Mouse (Mus musculus) midbrain, embryonic 13.5 days (tissue): ENCODE measurements around the gene Amotl2. TPM values are rescaled to one million over a fixed set of nuclear protein-coding genes. Genes with fewer than 3 reads are reported as not detected.

Source experiments
- ATAC-seq: fragments of 200-750 bp; cut with Nextera tagmentation; 2 replicates; pipeline ENCODE4 v1.8.0; 2017; ENCODE audit warnings: mild to moderate bottlenecking, moderate TSS enrichment, moderate library complexity
- H3K27ac ChIP-seq: fragments of 300-500 bp; sonication (generic); 2 replicates; pipeline ENCODE4 v1.5.1; 2015; ENCODE audit warnings: inconsistent platforms, mild to moderate bottlenecking, moderate library complexity
- H3K27me3 ChIP-seq: fragments of 300-500 bp; sonication (generic); 2 replicates; pipeline ENCODE4 v1.6.1; 2015; ENCODE audit warnings: mild to moderate bottlenecking, inconsistent platforms
- H3K36me3 ChIP-seq: fragments of 300-500 bp; sonication (generic); 2 replicates; pipeline ENCODE4 v1.6.1; 2015; ENCODE audit warnings: mild to moderate bottlenecking, inconsistent platforms
- H3K4me1 ChIP-seq: fragments of 300-500 bp; sonication (generic); replicated peaks from 2 replicates; pipeline ENCODE4 v1.6.1; 2015; ENCODE audit warnings: inconsistent platforms
- H3K4me2 ChIP-seq: fragments of 300-500 bp; sonication (generic); replicated peaks from 2 replicates; pipeline ENCODE4 v1.6.1; 2015; ENCODE audit warnings: moderate library complexity, mild to moderate bottlenecking, inconsistent platforms
- H3K4me3 ChIP-seq: fragments of 300-500 bp; sonication (generic); replicated peaks from 2 replicates; pipeline ENCODE4 v1.5.1; 2015; ENCODE audit warnings: mild to moderate bottlenecking, inconsistent platforms
- H3K9ac ChIP-seq: fragments of 300-500 bp; sonication (generic); replicated peaks from 2 replicates; pipeline ENCODE4 v1.6.1; 2015; ENCODE audit warnings: mild to moderate bottlenecking, inconsistent platforms
- H3K9me3 ChIP-seq: fragments of 300-500 bp; sonication (generic); 2 replicates; pipeline ENCODE4 v1.6.1; 2016; ENCODE audit warnings: mild to moderate bottlenecking, inconsistent platforms
- WGBS: fragments of 180-500 bp; shearing (Covaris S2); methylation state at CpG from one replicate; pipeline ENCODE4 v1.1.7; 2015; 5-methylcytosine and 5-hydroxymethylcytosine counted together
- polyA plus RNA-seq: library from polyadenylated mRNA; unstranded; fragments of >200 nt; fragmentation: Nextera tagmentation; extraction: Ambion mirVana; gene quantifications from 2 replicates; pipeline ENCODE4 v1.2.1, GENCODE M21; 2015

Gene Amotl2
- polyA plus RNA-seq, 1 experiment from 2014 or later: 80.6 TPM

- Histone ChIP-seq H3K27ac (no peak overlapping the region), H3K9me3 (peaks cover 9% of the 10 kb centered on the region), H3K4me2 (no peak overlapping the region), H3K4me1 (no peaks in the 10 kb centered on the region), H3K4me3 (no peak overlapping the region), H3K27me3 (no peaks in the 10 kb centered on the region), H3K9ac (no peak overlapping the region), H3K36me3 (no peaks in the 10 kb centered on the region; the same call in 1 of the 2 replicates)
- no peak for ATAC-seq
- 91% methylated on average over 6 of the region's 6 CpGs for WGBS
Measured at GRCm38 (mm10) chr9:102701042-102701441, 15.4 kb upstream of the Amotl2 start.

- no peak for ATAC-seq
- H3K4me3 ChIP-seq: no peak overlapping the region
- H3K9ac ChIP-seq: no peak overlapping the region
- WGBS: 80% methylated on average over 15 of the region's 15 CpGs
- no peaks in the 10 kb centered on the region for H3K36me3 ChIP-seq
- no peak overlapping the region for H3K27ac ChIP-seq
- peaks cover 9% of the 10 kb centered on the region for H3K4me1 ChIP-seq
- no peak overlapping the region for H3K4me2 ChIP-seq
- H3K9me3 ChIP-seq: no peaks in the 10 kb centered on the region
- H3K27me3 ChIP-seq: peaks cover 3% of the 10 kb centered on the region; the same call in 1 of the 2 replicates
Measured at GRCm38 (mm10) chr9:102709504-102710135, 6.9 kb upstream of the Amotl2 start.

- WGBS: 70% methylated on average over 5 of the region's 5 CpGs
- Histone ChIP-seq H3K36me3 (no peaks in the 10 kb centered on the region), H3K27me3 (peaks cover 3% of the 10 kb centered on the region; the same call in 1 of the 2 replicates), H3K4me2 (no peak overlapping the region), H3K9ac (no peak overlapping the region), H3K4me3 (no peak overlapping the region), H3K27ac (no peak overlapping the region), H3K9me3 (no peaks in the 10 kb centered on the region), H3K4me1 (peaks cover 18% of the 10 kb centered on the region)
- ATAC-seq: no peak
Measured at GRCm38 (mm10) chr9:102710520-102710919, 6.0 kb upstream of the Amotl2 start.

DNA sequence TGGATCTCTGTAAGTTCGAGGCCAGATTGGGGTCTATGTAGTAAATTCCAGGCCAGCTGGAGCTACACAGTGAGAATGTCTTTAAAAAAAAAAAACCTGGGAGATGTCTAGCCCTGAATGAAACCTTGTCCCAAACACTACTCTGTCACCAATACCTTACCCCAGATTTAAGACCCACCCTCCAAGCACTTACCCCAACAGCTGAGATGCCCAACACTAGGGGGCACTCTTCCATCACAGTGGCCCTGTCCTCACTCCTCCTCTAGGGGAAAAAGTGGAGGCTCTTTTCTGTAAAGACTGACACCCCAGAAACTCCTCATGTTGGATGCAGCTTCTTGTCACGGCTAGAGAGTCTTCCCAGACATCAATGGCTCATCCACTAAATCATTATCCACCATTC, 2.7 kb upstream of the Amotl2 start:
- peaks cover 3% of the 10 kb centered on the region; the same call in 1 of the 2 replicates for H3K27me3 ChIP-seq
- no peaks in the 10 kb centered on the region for H3K36me3 ChIP-seq
- no peak for ATAC-seq
- H3K4me2 ChIP-seq: no peak overlapping the region
- no peak overlapping the region for H3K27ac ChIP-seq
- no peaks in the 10 kb centered on the region for H3K9me3 ChIP-seq
- H3K4me1 ChIP-seq: peaks cover 31% of the 10 kb centered on the region
- H3K9ac ChIP-seq: no peak overlapping the region
- no peak overlapping the region for H3K4me3 ChIP-seq
- WGBS: 68% methylated on average over 2 of the region's 2 CpGs

- Histone ChIP-seq H3K36me3 (peaks cover 1% of the 10 kb centered on the region), H3K4me3 (no peak overlapping the region), H3K27me3 (peaks cover under 1% of the 10 kb centered on the region; the same call in 1 of the 2 replicates), H3K9ac (no peak overlapping the region), H3K4me2 (no peak overlapping the region), H3K4me1 (peaks cover 32% of the 10 kb centered on the region), H3K9me3 (no peaks in the 10 kb centered on the region), H3K27ac (no peak overlapping the region)
- no peak for ATAC-seq
- WGBS: 11% methylated on average over 7 of the region's 7 CpGs
Measured at GRCm38 (mm10) chr9:102714893-102715505, 1.5 kb upstream of the Amotl2 start.

- WGBS: 53% methylated on average over 2 of the region's 2 CpGs
Measured at GRCm38 (mm10) chr9:102715506-102715900, 969 bp upstream of the Amotl2 start.

GRCm38 (mm10) chr9:102717164-102717885, 853 bp downstream of the Amotl2 start:
- Histone ChIP-seq H3K4me2 (peak overlapping the region; percentile 97), H3K9me3 (no peaks in the 10 kb centered on the region), H3K27ac (peak overlapping the region; percentile 98), H3K9ac (peak overlapping the region; percentile 100), H3K36me3 (peaks cover 24% of the 10 kb centered on the region), H3K4me3 (peak overlapping the region; percentile 93), H3K27me3 (no peaks in the 10 kb centered on the region), H3K4me1 (peaks cover 54% of the 10 kb centered on the region)
- under 1% methylated on average over 50 of the region's 50 CpGs for WGBS
- ATAC-seq: peak; percentile 85

More at GRCm38 (mm10) chr9:102715506-102715900, 969 bp upstream of the Amotl2 start:
- Histone ChIP-seq H3K9ac (no peak overlapping the region; the same call in 1 of the 2 replicates), H3K27me3 (no peaks in the 10 kb centered on the region), H3K4me1 (peaks cover 36% of the 10 kb centered on the region), H3K4me2 (no peak overlapping the region), H3K4me3 (no peak overlapping the region), H3K27ac (no peak overlapping the region), H3K9me3 (no peaks in the 10 kb centered on the region), H3K36me3 (peaks cover 6% of the 10 kb centered on the region)
- no peak for ATAC-seq

DNA sequence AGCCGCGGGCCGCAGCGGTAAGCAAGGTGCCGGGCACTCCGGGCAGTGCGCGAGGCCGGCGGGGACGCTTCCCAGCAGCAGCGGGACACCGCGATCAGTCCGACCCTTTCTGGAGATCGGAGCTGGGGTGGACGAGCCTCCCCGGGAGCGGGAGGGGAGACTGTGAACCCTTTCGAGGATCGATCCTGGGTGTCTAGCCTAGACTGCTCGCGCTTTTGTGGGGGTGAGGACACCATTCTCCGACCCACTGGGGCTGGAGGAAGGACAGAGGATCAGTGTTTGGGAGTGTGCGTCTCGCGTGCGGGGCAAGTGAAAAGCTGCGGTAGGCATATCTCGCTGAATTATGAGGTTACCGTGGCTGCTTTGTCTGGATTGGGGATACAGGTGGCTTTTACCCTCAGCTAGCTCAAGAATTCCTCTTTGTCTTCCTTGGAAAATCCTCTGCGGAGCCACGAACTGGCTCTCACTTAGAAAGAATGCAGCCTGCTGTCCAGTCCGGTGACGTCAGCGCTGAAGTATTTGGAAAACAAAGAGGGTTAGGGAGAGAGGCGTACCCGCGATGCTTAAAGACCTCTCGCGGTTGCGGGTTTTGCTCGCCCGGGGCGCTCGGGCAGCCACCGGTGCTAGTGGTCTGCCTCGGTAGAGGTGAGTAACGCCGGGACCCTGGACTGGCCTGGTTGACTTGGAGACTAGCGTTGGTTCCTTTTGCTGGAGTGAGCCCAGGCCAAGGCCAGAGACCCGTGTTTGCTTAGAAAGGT, 1.6 kb downstream of the Amotl2 start:
- H3K4me3 ChIP-seq: peak overlapping the region; percentile 93
- H3K36me3 ChIP-seq: peaks cover 31% of the 10 kb centered on the region
- peak overlapping the region; percentile 97 for H3K4me2 ChIP-seq
- peak; percentile 54 for ATAC-seq
- H3K27me3 ChIP-seq: no peaks in the 10 kb centered on the region
- H3K27ac ChIP-seq: peak overlapping the region; percentile 98
- under 1% methylated on average over 52 of the region's 52 CpGs for WGBS
- peaks cover 62% of the 10 kb centered on the region for H3K4me1 ChIP-seq
- peak overlapping the region; percentile 100 for H3K9ac ChIP-seq
- H3K9me3 ChIP-seq: no peaks in the 10 kb centered on the region

DNA sequence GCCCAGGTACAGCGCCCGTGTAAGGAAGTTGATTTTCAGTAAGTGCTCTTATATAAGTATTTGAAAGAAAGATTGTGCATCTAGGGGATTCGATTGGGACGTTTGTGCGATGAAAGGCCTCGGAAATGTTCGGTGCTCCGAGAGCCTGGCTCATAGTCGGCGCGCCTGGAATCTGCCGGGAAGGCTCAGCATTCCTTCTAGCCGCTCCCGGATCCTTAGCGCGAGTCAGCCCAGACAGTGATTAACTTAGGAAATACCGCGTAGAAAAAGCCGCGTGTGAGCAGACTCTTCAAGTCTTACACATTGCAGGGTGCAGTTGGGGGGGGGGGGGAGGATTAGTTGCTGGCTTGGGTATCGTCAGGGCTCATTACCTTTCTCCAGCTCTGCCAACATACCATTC, 2.2 kb downstream of the Amotl2 start:
- ATAC-seq: no peak
- H3K4me1 ChIP-seq: peaks cover 68% of the 10 kb centered on the region
- H3K4me2 ChIP-seq: peak overlapping the region; percentile 97
- under 1% methylated on average over 21 of the region's 21 CpGs for WGBS
- peaks cover 37% of the 10 kb centered on the region for H3K36me3 ChIP-seq
- H3K27ac ChIP-seq: peak overlapping the region; percentile 98
- peak overlapping the region; percentile 93 for H3K4me3 ChIP-seq
- H3K27me3 ChIP-seq: no peaks in the 10 kb centered on the region
- peak overlapping the region; percentile 100 for H3K9ac ChIP-seq
- H3K9me3 ChIP-seq: no peaks in the 10 kb centered on the region

- H3K27me3 ChIP-seq: no peaks in the 10 kb centered on the region
- no peaks in the 10 kb centered on the region for H3K9me3 ChIP-seq
- peak overlapping the region; percentile 100 for H3K9ac ChIP-seq
- ATAC-seq: no peak
- H3K27ac ChIP-seq: peak overlapping the region; percentile 98
- H3K4me3 ChIP-seq: peak overlapping the region; percentile 93
- H3K4me2 ChIP-seq: peak overlapping the region; percentile 97
- peaks cover 41% of the 10 kb centered on the region for H3K36me3 ChIP-seq
- H3K4me1 ChIP-seq: peaks cover 72% of the 10 kb centered on the region
- 2% methylated on average over 4 of the region's 4 CpGs for WGBS
Measured at GRCm38 (mm10) chr9:102719085-102719484, 2.6 kb downstream of the Amotl2 start.

- H3K9ac ChIP-seq: peak overlapping the region; percentile 100
- ATAC-seq: no peak
- peak overlapping the region; percentile 93 for H3K4me3 ChIP-seq
- peaks cover 73% of the 10 kb centered on the region for H3K4me1 ChIP-seq
- H3K27me3 ChIP-seq: no peaks in the 10 kb centered on the region
- H3K36me3 ChIP-seq: peaks cover 51% of the 10 kb centered on the region
- no peaks in the 10 kb centered on the region for H3K9me3 ChIP-seq
- peak overlapping the region; percentile 98 for H3K27ac ChIP-seq
- WGBS: 62% methylated on average over 17 of the region's 17 CpGs
- peak overlapping the region; percentile 97 for H3K4me2 ChIP-seq
Measured at GRCm38 (mm10) chr9:102719936-102720566, 3.6 kb downstream of the Amotl2 start.
